In the genomic region with DNA sequence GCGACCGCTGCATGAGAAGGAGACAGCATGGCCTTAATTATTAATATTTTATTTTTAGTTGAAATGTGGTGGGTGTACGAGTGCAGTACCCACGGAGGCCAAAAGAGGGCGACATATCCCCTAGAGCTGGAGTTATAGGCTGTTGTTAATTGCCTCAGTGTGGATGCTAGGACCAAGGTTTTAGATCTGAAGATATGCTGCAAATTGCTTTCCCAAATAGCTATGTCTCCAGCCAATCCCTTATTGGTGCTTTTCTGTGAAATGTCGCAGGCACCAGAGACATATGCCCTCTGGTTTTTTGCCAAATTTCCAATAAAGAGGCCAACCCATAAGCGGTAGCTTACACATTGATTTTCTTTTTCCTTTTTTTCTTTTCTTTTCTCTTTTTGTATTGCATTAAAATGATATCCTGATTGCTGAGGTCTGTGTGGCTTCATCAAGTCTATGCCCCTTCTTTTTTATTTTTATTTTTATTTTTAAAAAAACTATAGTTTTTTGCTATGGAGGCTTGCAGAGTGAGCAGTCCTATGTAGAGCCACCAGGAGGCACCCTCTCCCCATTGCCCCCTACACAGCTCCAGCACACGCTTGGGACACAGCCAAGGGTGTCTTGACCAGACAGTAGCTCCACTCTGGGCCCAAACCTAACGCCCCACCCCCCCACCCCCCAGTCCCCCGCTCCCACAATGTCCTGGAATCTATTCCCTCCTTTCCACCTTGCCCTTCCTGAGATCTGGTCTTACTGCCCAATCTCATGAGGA, we compare ENCODE assay signal across 9 mouse cellular contexts. TPM values are rescaled to one million over a fixed set of nuclear protein-coding genes. Genes with fewer than 3 reads are reported as not detected.
DNase-seq lines count a peak whose midpoint lies in the region; ATAC-seq lines count a peak whose summit lies in the region.
"Had no signal": no experiment of that assay in that cellular context is flagged by ENCODE, and none has a peak within 500 bp of the region (broad histone marks: within the 10 kb centered on the region; RNA-seq: fewer than 3 reads in every experiment).

No protein-coding gene starts in this region.

- no peaks in the 10 kb centered on the region for H3K27me3 ChIP-seq in intestine, embryonic 15.5 days (replicated peaks)
- no peaks in the 10 kb centered on the region for H3K27me3 ChIP-seq in limb, embryonic 10.5 days (ENCODE audit: low read depth, poor library complexity, severe bottlenecking)
- H3K27me3 ChIP-seq in midbrain, embryonic 15.5 days (replicated peaks): no peaks in the 10 kb centered on the region

- H3K4me1 ChIP-seq in intestine, embryonic 15.5 days (replicated peaks): no peaks in the 10 kb centered on the region
- no peaks in the 10 kb centered on the region for H3K4me1 ChIP-seq in limb, embryonic 10.5 days
- no peaks in the 10 kb centered on the region for H3K4me1 ChIP-seq in midbrain, embryonic 15.5 days

- 26% methylated on average over 10 of the region's 10 CpGs for WGBS in intestine, embryonic 15.5 days
- WGBS in limb, embryonic 10.5 days: 25% methylated on average over 10 of the region's 10 CpGs
- WGBS in midbrain, embryonic 15.5 days: 23% methylated on average over 10 of the region's 10 CpGs

- H3K9me3 ChIP-seq in intestine, embryonic 15.5 days: no peaks in the 10 kb centered on the region
- H3K9me3 ChIP-seq in limb, embryonic 10.5 days (replicated peaks): no peaks in the 10 kb centered on the region
- H3K9me3 ChIP-seq in midbrain, embryonic 15.5 days: no peaks in the 10 kb centered on the region

- no peak overlapping the region for H3K9ac ChIP-seq in intestine, embryonic 15.5 days
- no peak overlapping the region for H3K9ac ChIP-seq in midbrain, embryonic 15.5 days

- ATAC-seq in frontal cortex, adult (ENCODE audit: low TSS enrichment): peak; percentile 68; the same call in 1 of the 2 replicates
- ATAC-seq in intestine, embryonic 15.5 days: peak; percentile 84
- ATAC-seq in midbrain, embryonic 15.5 days (replicated peaks): peak; percentile 62; the same call in 1 of the 2 replicates

- H3K4me3 ChIP-seq in intestine, embryonic 15.5 days (replicated peaks): no peak overlapping the region
- no peak overlapping the region for H3K4me3 ChIP-seq in limb, embryonic 10.5 days
- no peak overlapping the region for H3K4me3 ChIP-seq in midbrain, embryonic 15.5 days
- H3K4me3 ChIP-seq: myocyte had no signal

- no peaks in the 10 kb centered on the region for H3K36me3 ChIP-seq in intestine, embryonic 15.5 days
- no peaks in the 10 kb centered on the region for H3K36me3 ChIP-seq in limb, embryonic 10.5 days
- no peaks in the 10 kb centered on the region for H3K36me3 ChIP-seq in midbrain, embryonic 15.5 days (replicated peaks)

- H3K4me2 ChIP-seq in intestine, embryonic 15.5 days (replicated peaks): no peak overlapping the region
- no peak overlapping the region for H3K4me2 ChIP-seq in midbrain, embryonic 15.5 days

- H3K27ac ChIP-seq in intestine, embryonic 15.5 days: no peak overlapping the region
- H3K27ac ChIP-seq in limb, embryonic 10.5 days: no peak overlapping the region
- no peak overlapping the region for H3K27ac ChIP-seq in midbrain, embryonic 15.5 days

- DNase-seq in ovary, postnatal 14 days (ENCODE audit: low spot score): peak; percentile 43
- DNase-seq in ovary, postnatal 10 days (ENCODE audit: low spot score): no peak
- peak; percentile 63 to 79 for DNase-seq in cerebellum, adult 18-20 months
- DNase-seq in limb, embryonic 10.5 days (ENCODE audit: low spot score): peak; percentile 74
- DNase-seq in spleen, postnatal 4 days (ENCODE audit: low spot score in 2 of 2): peak; percentile 70 to 87

RNA-seq across cellular contexts. Expression of a gene that starts 38.7 kb away (rescaled TPM):
- polyA plus RNA-seq in intestine, embryonic 15.5 days (2015; fragmentation: Nextera tagmentation; extraction: Ambion mirVana): 41.0 and 47.9 TPM in 2 replicates
- polyA plus RNA-seq in limb, embryonic 10.5 days (2016; fragmentation: Nextera tagmentation; extraction: Ambion mirVana): 55.8 and 62.5 TPM in 2 replicates
- 67.9 and 68.2 TPM in 2 replicates for polyA plus RNA-seq in midbrain, embryonic 15.5 days (2015; fragmentation: Nextera tagmentation; extraction: Ambion mirVana)
- polyA plus RNA-seq: myocyte had no signal
